Mouse (Mus musculus) hindbrain, embryonic 15.5 days (tissue): ENCODE data around the gene Ciz1. TPM values are rescaled to one million over a fixed set of nuclear protein-coding genes. Genes with fewer than 3 reads are reported as not detected.

Experiments
- ATAC-seq: fragments of 200-750 bp; cut with Nextera tagmentation; 2 replicates; pipeline ENCODE4 v1.8.0; 2017; ENCODE audit warnings: low read depth, moderate number of reproducible peaks, moderate TSS enrichment; ENCODE audit not compliant: low FRiP score
- H3K27ac ChIP-seq: fragments of 300-500 bp; sonication (generic); replicated peaks from 2 replicates; pipeline ENCODE4 v1.5.1; 2015; ENCODE audit warnings: mild to moderate bottlenecking, inconsistent platforms
- H3K27me3 ChIP-seq: fragments of 300-500 bp; sonication (generic); 2 replicates; pipeline ENCODE4 v1.6.1; 2015; ENCODE audit warnings: control low read depth, inconsistent platforms
- H3K36me3 ChIP-seq: fragments of 300-500 bp; sonication (generic); 2 replicates; pipeline ENCODE4 v1.6.1; 2015; ENCODE audit warnings: control low read depth, inconsistent platforms
- H3K4me1 ChIP-seq: fragments of 300-500 bp; sonication (generic); replicated peaks from 2 replicates; pipeline ENCODE4 v1.6.1; 2015; ENCODE audit warnings: control low read depth, inconsistent platforms
- H3K4me2 ChIP-seq: fragments of 300-500 bp; sonication (generic); 2 replicates; pipeline ENCODE4 v1.6.1; 2015; ENCODE audit warnings: moderate library complexity, mild to moderate bottlenecking, inconsistent platforms
- H3K4me3 ChIP-seq: fragments of 300-500 bp; sonication (generic); 2 replicates; pipeline ENCODE4 v1.5.1; 2015; ENCODE audit warnings: mild to moderate bottlenecking, inconsistent platforms
- H3K9ac ChIP-seq: fragments of 300-500 bp; sonication (generic); 2 replicates; pipeline ENCODE4 v1.6.1; 2015; ENCODE audit warnings: inconsistent platforms
- H3K9me3 ChIP-seq: fragments of 300-500 bp; sonication (generic); 2 replicates; pipeline ENCODE4 v1.6.1; 2016; ENCODE audit warnings: control low read depth, inconsistent platforms
- WGBS: fragments of 180-500 bp; shearing (Covaris S2); methylation state at CpG from one replicate; pipeline ENCODE4 v1.1.7; 2015; 5-methylcytosine and 5-hydroxymethylcytosine counted together
- polyA plus RNA-seq: library from polyadenylated mRNA; unstranded; fragments of >200 nt; fragmentation: Nextera tagmentation; extraction: Ambion mirVana; gene quantifications from 2 replicates; pipeline ENCODE4 v1.2.1, GENCODE M21; 2015

Ciz1 gene
- polyA plus RNA-seq, 1 experiment from 2014 or later = 60.7 TPM

DNA sequence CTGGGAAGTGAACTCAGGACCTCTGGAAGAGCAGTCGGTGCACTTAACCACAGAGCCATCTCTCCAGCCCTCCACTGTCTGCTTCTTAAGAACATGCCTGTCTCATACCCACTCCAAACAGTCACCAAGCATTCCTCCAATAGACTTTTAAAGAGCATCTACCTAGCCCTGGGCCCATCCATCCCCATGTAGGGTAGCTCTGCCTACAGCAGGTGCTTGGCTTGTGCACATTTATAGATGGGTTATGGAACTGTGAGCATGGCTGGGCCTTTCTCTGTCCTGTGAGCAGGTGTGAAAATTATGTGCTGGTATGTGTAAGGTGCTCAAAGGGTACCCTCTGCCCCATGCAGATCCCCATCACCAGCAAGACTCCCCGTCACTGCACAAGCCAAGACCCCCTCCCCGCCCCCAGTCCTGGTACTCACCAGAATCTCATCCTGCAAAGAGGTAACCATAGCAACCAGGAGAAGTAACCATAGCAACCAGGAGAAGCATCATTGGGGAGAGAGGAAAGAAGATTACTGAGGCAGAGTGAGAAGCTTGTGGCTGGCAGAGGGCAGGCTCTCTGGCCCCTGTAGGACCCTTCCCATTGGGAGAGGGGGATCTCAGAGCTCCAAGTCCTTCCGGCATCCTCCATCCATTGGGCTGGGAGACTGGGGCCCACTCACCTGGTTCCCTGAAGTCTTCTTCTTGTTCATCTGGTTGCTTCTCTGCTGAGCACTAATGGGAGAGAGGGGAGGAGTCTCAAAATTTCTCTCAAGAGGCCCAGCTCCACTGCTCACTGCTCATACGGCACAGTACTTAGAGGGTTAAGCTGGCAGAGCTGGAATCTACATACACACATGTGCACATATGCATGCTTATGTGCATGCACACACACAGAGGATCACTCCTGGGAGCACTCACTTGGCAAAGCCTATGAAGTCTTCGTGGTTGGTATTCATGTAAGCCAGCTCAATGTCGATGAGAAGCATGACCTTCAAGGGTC, 29.1 kb upstream of the Ciz1 start:
- Histone ChIP-seq H3K36me3 (peaks cover 3% of the 10 kb centered on the region; the same call in 1 of the 2 replicates), H3K4me1 (peaks cover 26% of the 10 kb centered on the region), H3K4me2 (peak overlapping the region; percentile 36), H3K4me3 (no peak overlapping the region), H3K9me3 (no peaks in the 10 kb centered on the region), H3K9ac (no peak overlapping the region), H3K27me3 (peaks cover 5% of the 10 kb centered on the region; the same call in 1 of the 2 replicates), H3K27ac (peak overlapping the region; percentile 87)
- ATAC-seq = peak; percentile 79
- 42% methylated on average over 7 of the region's 7 CpGs for WGBS

DNA sequence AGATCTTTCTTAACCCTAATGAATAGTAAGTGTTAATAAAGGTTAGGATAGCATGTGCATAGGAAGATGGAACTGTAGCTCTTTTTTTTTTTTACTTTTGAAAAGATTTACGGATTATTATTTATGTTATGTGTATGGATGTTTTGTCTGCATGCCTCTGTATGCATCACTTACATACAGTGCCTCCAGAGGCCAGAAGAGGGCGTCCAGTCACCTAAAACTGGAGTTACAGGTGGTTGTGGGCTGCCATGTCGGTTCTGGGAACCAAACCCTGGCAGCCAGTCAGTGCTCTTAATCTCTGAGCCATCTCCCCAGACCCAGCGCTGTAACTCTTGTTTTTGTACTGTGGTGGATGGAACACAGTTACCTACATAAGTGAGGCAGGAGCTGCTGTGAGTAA, 27.8 kb upstream of the Ciz1 start:
- Histone ChIP-seq H3K4me2 (no peak overlapping the region), H3K9me3 (no peaks in the 10 kb centered on the region), H3K9ac (no peak overlapping the region), H3K36me3 (peaks cover 3% of the 10 kb centered on the region; the same call in 1 of the 2 replicates), H3K4me1 (peaks cover 22% of the 10 kb centered on the region), H3K27me3 (peaks cover 5% of the 10 kb centered on the region; the same call in 1 of the 2 replicates), H3K27ac (no peak overlapping the region), H3K4me3 (no peak overlapping the region)
- ATAC-seq = no peak
- 59% methylated on average over 4 of the region's 4 CpGs for WGBS

DNA sequence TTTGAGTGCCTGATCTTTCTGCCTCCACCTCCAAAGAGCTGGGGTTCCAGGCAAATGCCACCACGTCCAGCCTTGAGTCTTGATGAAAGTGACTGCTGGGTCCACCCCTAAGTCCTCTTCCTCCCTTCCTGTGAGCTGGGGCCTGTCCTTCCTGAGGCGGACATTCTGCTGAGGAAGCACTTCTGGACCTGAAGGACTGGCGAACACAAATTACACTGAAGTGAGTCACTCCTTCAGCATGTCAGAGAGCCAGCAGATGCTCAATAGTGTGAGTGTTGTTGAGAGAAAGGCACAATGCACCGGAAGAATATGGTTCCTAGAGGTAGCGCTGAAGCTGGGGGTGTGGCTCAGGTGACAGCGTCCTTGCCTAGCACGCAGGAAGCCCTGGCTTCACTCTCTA, 26.8 kb upstream of the Ciz1 start:
- H3K27me3 ChIP-seq = peaks cover under 1% of the 10 kb centered on the region; the same call in 1 of the 2 replicates
- no peak overlapping the region for H3K4me2 ChIP-seq
- peaks cover 22% of the 10 kb centered on the region for H3K4me1 ChIP-seq
- no peaks in the 10 kb centered on the region for H3K9me3 ChIP-seq
- ATAC-seq = no peak
- no peak overlapping the region for H3K4me3 ChIP-seq
- no peaks in the 10 kb centered on the region; the same call in 1 of the 2 replicates for H3K36me3 ChIP-seq
- 70% methylated on average over 7 of the region's 7 CpGs for WGBS
- H3K27ac ChIP-seq = no peak overlapping the region
- H3K9ac ChIP-seq = no peak overlapping the region

DNA sequence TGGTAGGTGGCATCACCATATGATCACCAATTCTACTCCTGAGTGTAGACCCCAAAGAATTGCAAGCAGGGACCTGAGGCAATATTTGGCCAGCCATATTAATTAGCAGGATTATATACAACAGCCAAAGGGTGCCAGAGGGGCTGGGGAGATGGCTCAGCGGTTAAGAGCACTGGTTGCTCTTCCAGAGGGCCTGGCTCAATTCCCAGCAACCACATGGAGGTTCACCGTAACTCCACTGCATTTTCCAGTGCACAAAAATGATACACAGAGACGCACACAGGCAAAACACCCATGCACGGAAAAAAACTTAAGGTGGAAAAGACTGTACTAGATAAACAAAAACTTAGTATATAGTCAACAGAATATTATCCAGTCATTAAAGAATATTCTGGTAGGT, 24.9 kb upstream of the Ciz1 start:
- Histone ChIP-seq H3K9me3 (no peaks in the 10 kb centered on the region), H3K36me3 (0 out of 2 replicates have a peak, but pooled peaks cover 3% of the 10 kb centered on the region), H3K4me2 (no peak overlapping the region), H3K4me1 (peaks cover 16% of the 10 kb centered on the region), H3K9ac (no peak overlapping the region), H3K4me3 (no peak overlapping the region), H3K27ac (no peak overlapping the region), H3K27me3 (no peaks in the 10 kb centered on the region)
- no peak for ATAC-seq
- 70% methylated on average over 4 of the region's 4 CpGs for WGBS

DNA sequence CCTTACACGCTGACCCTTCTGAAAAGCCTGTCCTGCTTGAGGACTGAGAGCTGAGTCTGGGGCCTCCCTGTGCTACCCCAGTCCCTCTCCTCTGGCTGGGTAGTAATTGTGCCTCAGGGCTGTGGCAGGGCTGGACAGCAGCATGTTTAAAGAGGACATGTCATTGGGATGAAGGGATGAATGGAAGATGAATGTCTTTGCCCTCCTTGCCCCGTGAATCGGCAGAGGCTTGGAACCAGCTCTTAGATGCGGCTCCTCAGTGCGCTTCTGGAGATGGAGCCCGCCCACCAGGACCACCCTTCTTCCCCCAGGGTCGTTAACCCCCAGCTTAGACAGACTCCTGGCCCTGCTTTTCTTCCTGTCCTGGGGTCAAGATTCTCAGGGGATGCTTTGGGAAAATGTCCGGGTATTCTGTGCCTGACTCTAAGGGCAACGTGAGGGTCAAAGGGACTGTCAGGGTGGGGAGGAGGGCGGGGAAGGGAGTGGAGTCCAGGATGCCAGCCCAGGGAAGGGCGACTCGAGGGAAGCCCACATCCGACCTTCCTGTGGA, 23.1 kb upstream of the Ciz1 start:
- no peak for ATAC-seq
- Histone ChIP-seq H3K4me2 (no peak overlapping the region), H3K4me3 (no peak overlapping the region), H3K9me3 (no peaks in the 10 kb centered on the region), H3K27ac (no peak overlapping the region), H3K36me3 (0 out of 2 replicates have a peak, but pooled peaks cover 10% of the 10 kb centered on the region), H3K9ac (no peak overlapping the region), H3K27me3 (no peaks in the 10 kb centered on the region), H3K4me1 (no peaks in the 10 kb centered on the region)
- 20% methylated on average over 13 of the region's 13 CpGs for WGBS

DNA sequence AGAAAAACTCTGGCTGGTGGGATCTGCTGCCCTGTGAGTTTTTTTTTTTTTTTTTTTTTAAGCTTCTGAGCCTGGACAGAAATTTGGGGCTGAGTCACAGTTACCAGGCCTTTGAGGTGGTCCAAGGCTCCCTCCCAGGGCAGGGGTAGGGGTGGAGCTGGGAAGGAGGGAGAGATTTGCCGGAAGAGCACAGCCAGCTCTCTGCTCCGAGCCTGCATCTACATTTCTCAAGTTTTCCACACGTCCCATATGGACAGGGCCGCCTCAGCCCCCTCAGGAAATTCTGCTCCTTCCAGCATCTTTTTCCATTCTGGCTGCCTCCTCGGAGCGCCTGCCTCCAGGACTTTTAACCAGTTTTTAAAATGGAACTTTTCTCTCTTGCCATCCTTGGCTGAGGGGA, 22.6 kb upstream of the Ciz1 start:
- H3K27me3 ChIP-seq = no peaks in the 10 kb centered on the region
- H3K4me3 ChIP-seq = no peak overlapping the region
- H3K4me1 ChIP-seq = no peaks in the 10 kb centered on the region
- no peak for ATAC-seq
- WGBS = 34% methylated on average over 6 of the region's 6 CpGs
- no peak overlapping the region for H3K9ac ChIP-seq
- no peak overlapping the region for H3K27ac ChIP-seq
- H3K9me3 ChIP-seq = no peaks in the 10 kb centered on the region
- no peak overlapping the region for H3K4me2 ChIP-seq
- H3K36me3 ChIP-seq = peaks cover 11% of the 10 kb centered on the region; the same call in 1 of the 2 replicates

DNA sequence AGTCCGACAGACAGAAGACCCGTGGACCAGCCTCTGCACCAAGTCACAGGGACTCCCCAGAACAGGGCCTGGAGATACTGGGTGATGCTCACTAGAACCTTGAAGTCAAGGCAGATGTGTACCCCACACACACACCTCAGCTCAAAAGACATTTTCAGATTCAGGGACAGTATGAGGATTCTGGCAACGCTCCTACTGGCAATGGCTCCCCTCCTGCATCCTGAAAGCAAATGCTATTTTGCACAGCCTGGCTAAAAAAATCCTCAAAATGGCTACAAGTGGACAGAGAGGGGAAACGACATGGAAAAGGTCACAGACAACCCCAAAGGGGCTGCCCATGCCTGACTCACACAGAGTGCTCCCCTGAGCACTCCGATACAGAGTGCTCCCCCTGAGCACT, 20.0 kb upstream of the Ciz1 start:
- ATAC-seq = no peak
- Histone ChIP-seq H3K4me3 (no peak overlapping the region), H3K9me3 (no peaks in the 10 kb centered on the region), H3K4me1 (no peaks in the 10 kb centered on the region), H3K27ac (no peak overlapping the region), H3K27me3 (no peaks in the 10 kb centered on the region), H3K4me2 (no peak overlapping the region), H3K36me3 (peaks cover 34% of the 10 kb centered on the region), H3K9ac (no peak overlapping the region)
- WGBS = 91% methylated on average over 5 of the region's 5 CpGs

DNA sequence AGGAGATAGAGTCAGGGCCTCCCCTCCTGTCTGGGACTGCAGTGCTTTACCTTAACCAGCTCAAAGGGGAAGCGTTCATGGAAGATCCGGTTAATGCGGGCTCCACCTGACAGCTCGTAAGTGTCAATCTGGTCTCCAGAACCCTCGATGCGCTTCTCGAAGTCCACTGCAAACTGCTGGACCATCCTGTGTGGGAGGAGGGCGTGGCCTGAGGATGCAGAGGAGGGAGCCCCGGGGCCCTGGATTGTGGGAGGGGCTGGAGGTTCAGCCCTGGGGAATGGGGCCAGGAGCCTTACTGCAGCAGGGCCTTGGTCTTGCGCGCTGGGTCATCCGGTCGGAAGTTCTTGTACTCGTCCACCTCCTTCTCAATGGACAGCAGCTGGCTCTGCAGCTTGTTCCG, 16.2 kb upstream of the Ciz1 start:
- Histone ChIP-seq H3K4me3 (no peak overlapping the region), H3K27me3 (no peaks in the 10 kb centered on the region), H3K36me3 (peaks cover 46% of the 10 kb centered on the region), H3K9me3 (no peaks in the 10 kb centered on the region), H3K27ac (no peak overlapping the region), H3K4me2 (no peak overlapping the region), H3K4me1 (no peaks in the 10 kb centered on the region), H3K9ac (no peak overlapping the region)
- 50% methylated on average over 15 of the region's 15 CpGs for WGBS
- no peak for ATAC-seq

DNA sequence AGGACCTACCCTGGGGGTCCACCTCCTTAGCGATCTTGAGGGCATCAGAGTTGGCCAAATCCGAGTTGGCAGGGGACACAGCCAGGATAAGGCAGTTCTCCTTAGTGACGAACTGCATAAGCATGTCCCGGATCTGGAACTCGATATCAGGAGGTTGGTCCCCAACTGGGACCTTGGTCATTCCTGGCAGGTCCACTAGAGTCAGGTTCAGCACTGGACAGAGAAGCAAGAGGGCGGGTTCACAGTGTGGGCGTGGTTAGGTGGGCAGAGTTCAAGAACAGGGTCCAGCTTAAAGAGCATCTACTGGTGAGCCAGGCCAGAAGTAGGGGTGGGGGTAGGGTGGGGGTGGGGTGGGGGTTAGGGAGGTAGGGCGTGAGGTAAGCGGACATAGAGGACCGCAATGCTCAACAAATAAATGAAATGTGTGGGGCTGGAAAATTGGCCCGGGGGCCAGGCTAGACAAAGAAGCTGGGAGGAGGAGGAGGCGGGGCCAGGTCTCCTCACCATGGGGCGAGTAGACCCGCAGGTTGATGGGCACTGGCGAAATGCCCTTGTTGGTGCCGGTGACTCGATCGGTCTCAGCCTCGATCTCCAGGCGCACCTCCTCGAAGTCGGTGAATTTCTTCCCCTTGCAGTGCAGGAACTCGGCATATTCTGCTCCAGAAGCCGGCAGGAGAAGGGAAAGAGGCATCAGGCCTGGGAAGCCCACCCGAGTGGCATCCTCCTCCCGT, 12.1 kb upstream of the Ciz1 start:
- WGBS = 44% methylated on average over 26 of the region's 26 CpGs
- no peaks in the 10 kb centered on the region for H3K9me3 ChIP-seq
- H3K4me1 ChIP-seq = peaks cover 9% of the 10 kb centered on the region
- H3K27me3 ChIP-seq = no peaks in the 10 kb centered on the region
- H3K4me3 ChIP-seq = no peak overlapping the region
- ATAC-seq = no peak
- peaks cover 33% of the 10 kb centered on the region for H3K36me3 ChIP-seq
- H3K27ac ChIP-seq = no peak overlapping the region
- no peak overlapping the region for H3K9ac ChIP-seq
- H3K4me2 ChIP-seq = no peak overlapping the region

DNA sequence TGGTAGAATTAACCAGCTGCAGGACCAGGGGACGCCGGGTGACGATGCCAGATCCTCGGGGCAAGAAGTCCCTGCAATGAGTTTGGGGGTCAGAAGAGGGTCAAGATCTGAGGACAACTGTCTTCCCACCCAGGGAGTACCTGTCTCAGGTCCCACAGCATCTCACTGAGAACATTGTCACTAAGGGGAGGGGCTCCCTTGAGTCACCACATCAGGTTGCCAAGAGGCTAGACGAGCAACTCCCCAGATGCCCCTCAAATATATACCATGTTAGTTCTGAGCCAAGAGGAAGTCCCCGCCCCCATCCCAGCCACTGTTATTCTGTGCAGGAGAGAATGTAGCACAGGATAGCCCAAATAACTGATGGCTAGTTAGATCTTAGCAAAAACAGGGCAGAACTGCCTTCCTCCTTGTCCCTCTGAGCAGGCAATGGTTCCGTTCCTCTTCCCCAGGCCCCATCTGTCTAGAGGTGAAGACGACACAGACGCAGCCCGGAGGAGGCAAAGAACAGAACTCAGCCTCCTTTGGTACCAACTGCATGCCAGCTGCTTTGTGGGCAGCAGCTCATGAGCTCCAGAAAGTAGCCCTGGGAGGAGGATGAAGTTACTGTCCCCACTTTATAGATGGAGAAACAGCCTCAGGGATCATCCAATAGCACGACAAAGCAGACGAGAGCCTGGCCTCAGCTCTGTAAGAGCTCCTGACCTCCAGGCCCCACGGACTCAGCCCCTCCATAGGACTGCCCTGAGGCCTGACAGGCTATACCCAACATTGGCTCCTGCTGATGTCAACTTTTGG, 11.1 kb upstream of the Ciz1 start:
- H3K4me2 ChIP-seq = no peak overlapping the region
- H3K4me3 ChIP-seq = no peak overlapping the region
- 85% methylated on average over 13 of the region's 13 CpGs for WGBS
- H3K4me1 ChIP-seq = peaks cover 9% of the 10 kb centered on the region
- no peak overlapping the region for H3K9ac ChIP-seq
- H3K27ac ChIP-seq = no peak overlapping the region
- ATAC-seq = no peak
- no peaks in the 10 kb centered on the region for H3K9me3 ChIP-seq
- H3K36me3 ChIP-seq = peaks cover 23% of the 10 kb centered on the region
- H3K27me3 ChIP-seq = no peaks in the 10 kb centered on the region

DNA sequence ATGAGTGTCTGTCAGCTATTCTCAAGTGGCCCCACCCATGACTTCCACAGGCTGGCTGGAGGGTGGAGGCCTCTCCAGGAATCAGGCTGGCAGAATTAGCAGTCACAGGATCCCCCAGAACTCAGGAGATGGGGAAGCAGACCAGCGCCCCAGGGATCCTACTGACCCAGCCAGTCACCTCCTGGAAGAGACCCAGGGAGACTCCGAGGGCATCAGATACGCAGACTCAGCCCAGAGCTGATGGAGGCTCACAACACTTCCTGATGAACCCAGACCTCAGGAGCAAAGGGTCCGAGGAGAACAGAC, 10.5 kb upstream of the Ciz1 start:
- H3K27me3 ChIP-seq = no peaks in the 10 kb centered on the region
- peaks cover 20% of the 10 kb centered on the region for H3K36me3 ChIP-seq
- no peak overlapping the region for H3K4me3 ChIP-seq
- no peak overlapping the region for H3K4me2 ChIP-seq
- no peak overlapping the region for H3K9ac ChIP-seq
- 86% methylated on average over 4 of the region's 4 CpGs for WGBS
- no peaks in the 10 kb centered on the region for H3K9me3 ChIP-seq
- ATAC-seq = no peak
- H3K4me1 ChIP-seq = peaks cover 9% of the 10 kb centered on the region
- no peak overlapping the region for H3K27ac ChIP-seq
